Mouse (Mus musculus) thymus, postnatal 14 days (tissue): ENCODE measurements at regions not wholly inside any gene's neighbourhood (a gene's known extent, or its start where the extent isn't known, plus 50 kb on each side); places are given as distances from the start of the nearest gene placed in this dataset.

ENCODE experiments used
- DNase-seq: peaks from one replicate; pipeline ENCODE4 v3.0.0; 2021

GRCm38 (mm10) chr1:179906115-179906514 is 54.2 kb upstream of the Cdc42bpa start:
- peak; percentile 0 for DNase-seq

- no peak for DNase-seq
Observed at GRCm38 (mm10) chr1:179892711-179893110, 67.6 kb upstream of the Cdc42bpa start.

GRCm38 (mm10) chr1:179887921-179888320 is 72.4 kb upstream of the Cdc42bpa start:
- DNase-seq, result peak; percentile 0

GRCm38 (mm10) chr1:179881222-179881621 is 77.7 kb upstream of the Ahctf1 start:
- DNase-seq, result no peak

GRCm38 (mm10) chr1:179877893-179878292 is 74.4 kb upstream of the Ahctf1 start:
- no peak for DNase-seq

- DNase-seq, result no peak
Observed at GRCm38 (mm10) chr1:179873772-179874555, 70.5 kb upstream of the Ahctf1 start.

- DNase-seq, result no peak
Observed at GRCm38 (mm10) chr1:179871961-179872360, 68.5 kb upstream of the Ahctf1 start.

GRCm38 (mm10) chr1:179868656-179869055 is 65.2 kb upstream of the Ahctf1 start:
- DNase-seq, result no peak

- DNase-seq, result no peak
Observed at GRCm38 (mm10) chr1:179867493-179867892, 64.0 kb upstream of the Ahctf1 start.

- no peak for DNase-seq
Observed at GRCm38 (mm10) chr1:179866056-179866772, 62.7 kb upstream of the Ahctf1 start.

GRCm38 (mm10) chr1:179865561-179865960 is 62.1 kb upstream of the Ahctf1 start:
- no peak for DNase-seq

GRCm38 (mm10) chr1:179864537-179865226 is 61.2 kb upstream of the Ahctf1 start:
- no peak for DNase-seq

GRCm38 (mm10) chr1:179863420-179863819 is 59.9 kb upstream of the Ahctf1 start:
- no peak for DNase-seq

GRCm38 (mm10) chr1:179862941-179863340 is 59.5 kb upstream of the Ahctf1 start:
- DNase-seq, result no peak

GRCm38 (mm10) chr1:179861776-179862175 is 58.3 kb upstream of the Ahctf1 start:
- DNase-seq, result no peak

- no peak for DNase-seq
Observed at GRCm38 (mm10) chr1:179859552-179859902, 56.0 kb upstream of the Ahctf1 start.

- peak; percentile 31 for DNase-seq
Observed at GRCm38 (mm10) chr1:179858780-179859551, 55.5 kb upstream of the Ahctf1 start.

- no peak for DNase-seq
Observed at GRCm38 (mm10) chr1:179854288-179854965, 50.9 kb upstream of the Ahctf1 start.
